Mouse (Mus musculus): Measurements from ENCODE around the gene Cyp2j9. TPM values are rescaled to one million over a fixed set of nuclear protein-coding genes. Genes with fewer than 3 reads are reported as not detected.

Gene Cyp2j9
- total and polyA plus RNA-seq, 3 experiments = not detected

GRCm38 (mm10) chr4:96559781-96560180, 31.6 kb downstream of the Cyp2j9 start:
- no peaks in the 10 kb centered on the region for H3K9me3 ChIP-seq (replicated peaks; ENCODE audit: insufficient read depth, low read length)
- H3K79me2 ChIP-seq (ENCODE audit: control insufficient read depth, insufficient read depth, low read length, poor library complexity) = no peaks in the 10 kb centered on the region
- H3K27ac ChIP-seq (ENCODE audit: control insufficient read depth, low read depth, low read length) = no peak overlapping the region
- H3K36me3 ChIP-seq (ENCODE audit: control insufficient read depth in 1 of 2, insufficient read depth in 2 of 2, low read length in 2 of 2) = no peaks in the 10 kb centered on the region
- no peak overlapping the region for H3K4me3 ChIP-seq (ENCODE audit: control insufficient read depth in 1 of 2, insufficient read depth in 1 of 2, low read depth in 2 of 2, low read length in 2 of 2)
- no peak overlapping the region for H3K9ac ChIP-seq (ENCODE audit: control insufficient read depth, low read depth, low read length, poor library complexity, severe bottlenecking)
- no peak for DNase-seq (ENCODE audit: low read depth, low spot score)
- no peak for TF ChIP-seq KAT2A (conservative IDR thresholded peaks at IDR 0.05; ENCODE audit: low read depth, low read length)
- TF ChIP-seq CHD2 (IDR thresholded peaks at IDR 0.05; ENCODE audit: low read length) = no peak
- TF ChIP-seq ZC3H11A (IDR thresholded peaks at IDR 0.05; ENCODE audit: low read depth, low read length) = no peak
- TF ChIP-seq TAL1 (IDR thresholded peaks at IDR 0.05; ENCODE audit: low read length) = no peak
- TF ChIP-seq CTCF (IDR thresholded peaks at IDR 0.05 in 2 of 3, conservative IDR thresholded peaks at IDR 0.05 in 1 of 3; ENCODE audit: control insufficient read depth in 1 of 3, insufficient read depth in 1 of 3, low read depth in 2 of 3, low read length in 3 of 3, poor library complexity in 1 of 3, severe bottlenecking in 1 of 3) = no peak
- TF ChIP-seq MYC (IDR thresholded peaks at IDR 0.05; ENCODE audit: low read depth, low read length) = no peak
- H3K4me1 ChIP-seq (ENCODE audit: control insufficient read depth in 1 of 2, insufficient read depth in 2 of 2, low read length in 2 of 2) = no peaks in the 10 kb centered on the region
- H3K27me3 ChIP-seq (ENCODE audit: control insufficient read depth in 1 of 2, insufficient read depth in 2 of 2, low read length in 2 of 2) = no peaks in the 10 kb centered on the region

GRCm38 (mm10) chr4:96553133-96553819, 38.1 kb downstream of the Cyp2j9 start, which contains the start of gene Cyp2j6:
Cyp2j6 (minus strand) TSS chr4:96553661.
- no peak for TF ChIP-seq TAL1 (IDR thresholded peaks at IDR 0.05; ENCODE audit: low read length)
- no peak for TF ChIP-seq MEF2A (IDR thresholded peaks at IDR 0.05; ENCODE audit: extremely low read depth, insufficient replicate concordance, low read depth, low read length, poor library complexity, severe bottlenecking)
- TF ChIP-seq TBP (IDR thresholded peaks at IDR 0.05; ENCODE audit: low read depth, low read length) = no peak
- no peak for TF ChIP-seq USF2 (IDR thresholded peaks at IDR 0.05; ENCODE audit: borderline replicate concordance in 1 of 2, insufficient read depth in 1 of 2, low read depth in 1 of 2, low read length in 2 of 2)
- TF ChIP-seq MYB (IDR thresholded peaks at IDR 0.05; ENCODE audit: low read depth, low read length) = no peak
- no peak for TF ChIP-seq JUND (IDR thresholded peaks at IDR 0.05; ENCODE audit: low read depth, low read length)
- TF ChIP-seq SMC3 (IDR thresholded peaks at IDR 0.05; ENCODE audit: low read depth, low read length) = no peak
- no peak for TF ChIP-seq CTCF (IDR thresholded peaks at IDR 0.05 in 2 of 3, conservative IDR thresholded peaks at IDR 0.05 in 1 of 3; ENCODE audit: control insufficient read depth in 1 of 3, insufficient read depth in 1 of 3, low read depth in 2 of 3, low read length in 3 of 3, poor library complexity in 1 of 3, severe bottlenecking in 1 of 3)
- Histone ChIP-seq H3K79me2 (ENCODE audit: control insufficient read depth, insufficient read depth, low read length, poor library complexity) (no peaks in the 10 kb centered on the region), H3K4me3 (ENCODE audit: control insufficient read depth in 1 of 2, insufficient read depth in 1 of 2, low read depth in 2 of 2, low read length in 2 of 2) (no peak within 1 kb of the TSS), H3K27me3 (ENCODE audit: control insufficient read depth in 1 of 2, insufficient read depth in 2 of 2, low read length in 2 of 2) (no peaks in the 10 kb centered on the region), H3K9me3 (replicated peaks; ENCODE audit: insufficient read depth, low read length) (no peaks in the 10 kb centered on the region), H3K36me3 (ENCODE audit: control insufficient read depth in 1 of 2, insufficient read depth in 2 of 2, low read length in 2 of 2) (no peaks in the 10 kb centered on the region), H3K27ac (ENCODE audit: control insufficient read depth, low read depth, low read length) (no peak within 1 kb of the TSS), H3K9ac (ENCODE audit: control insufficient read depth, low read depth, low read length, poor library complexity, severe bottlenecking) (no peak within 1 kb of the TSS), H3K4me1 (ENCODE audit: control insufficient read depth in 1 of 2, insufficient read depth in 2 of 2, low read length in 2 of 2) (no peaks in the 10 kb centered on the region)
- no peak for DNase-seq (ENCODE audit: low read depth, low spot score)

- no peaks in the 10 kb centered on the region for H3K79me2 ChIP-seq (ENCODE audit: control insufficient read depth, insufficient read depth, low read length, poor library complexity)
- no peaks in the 10 kb centered on the region for H3K9me3 ChIP-seq (replicated peaks; ENCODE audit: insufficient read depth, low read length)
- no peaks in the 10 kb centered on the region for H3K4me1 ChIP-seq (ENCODE audit: control insufficient read depth in 1 of 2, insufficient read depth in 2 of 2, low read length in 2 of 2)
- TF ChIP-seq POLR2AphosphoS5 (IDR thresholded peaks at IDR 0.05; ENCODE audit: borderline replicate concordance, low read depth, low read length) = no peak
- no peak for TF ChIP-seq RAD21 (IDR thresholded peaks at IDR 0.05; ENCODE audit: low read depth, low read length)
- no peak for TF ChIP-seq TCF12 (IDR thresholded peaks at IDR 0.05; ENCODE audit: low read depth, low read length)
- no peak for TF ChIP-seq CHD2 (IDR thresholded peaks at IDR 0.05; ENCODE audit: low read length)
- TF ChIP-seq MYC (IDR thresholded peaks at IDR 0.05; ENCODE audit: low read depth, low read length) = no peak
- TF ChIP-seq POLR2A (IDR thresholded peaks at IDR 0.05; ENCODE audit: control insufficient read depth in 1 of 2, insufficient read depth in 1 of 2, low read depth in 1 of 2, low read length in 2 of 2, poor library complexity in 1 of 2) = no peak
- H3K4me3 ChIP-seq (ENCODE audit: control insufficient read depth in 1 of 2, insufficient read depth in 1 of 2, low read depth in 2 of 2, low read length in 2 of 2) = no peak overlapping the region
- no peaks in the 10 kb centered on the region for H3K36me3 ChIP-seq (ENCODE audit: control insufficient read depth in 1 of 2, insufficient read depth in 2 of 2, low read length in 2 of 2)
- DNase-seq (ENCODE audit: low read depth, low spot score) = no peak
- H3K9ac ChIP-seq (ENCODE audit: control insufficient read depth, low read depth, low read length, poor library complexity, severe bottlenecking) = no peak overlapping the region
- no peak overlapping the region for H3K27ac ChIP-seq (ENCODE audit: control insufficient read depth, low read depth, low read length)
- no peaks in the 10 kb centered on the region for H3K27me3 ChIP-seq (ENCODE audit: control insufficient read depth in 1 of 2, insufficient read depth in 2 of 2, low read length in 2 of 2)
Measured at GRCm38 (mm10) chr4:96551619-96552018, 39.8 kb downstream of the Cyp2j9 start.

All from MEL (cell line).